Mouse (Mus musculus): ENCODE data around the gene Catsper4. TPM values are rescaled to one million over a fixed set of nuclear protein-coding genes. Genes with fewer than 3 reads are reported as not detected.

The Catsper4 gene
- polyA plus RNA-seq (2015; fragmentation: Nextera tagmentation; extraction: Ambion mirVana): not detected in 2 replicates

DNA sequence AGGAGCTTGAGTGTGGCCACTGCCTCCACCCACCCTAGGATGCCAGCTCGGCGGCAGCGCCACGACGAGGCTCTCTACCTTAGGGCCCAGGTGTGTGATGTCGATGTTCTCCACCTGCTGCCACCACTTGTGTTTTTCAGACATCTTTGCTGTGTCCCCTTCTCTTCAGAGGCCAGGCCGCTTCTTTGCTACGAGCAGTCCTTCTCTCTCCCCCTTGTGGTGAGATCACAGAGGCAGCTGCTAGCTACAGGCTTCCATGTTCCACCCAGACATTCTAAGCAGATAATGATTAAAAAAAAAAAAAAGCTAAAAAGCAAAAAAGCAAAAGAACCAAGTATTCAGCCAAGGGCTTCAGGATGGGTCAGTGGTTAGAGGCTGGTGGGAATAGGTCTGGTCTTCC lies at the start of gene Catsper4:
Gene Catsper4, minus strand, starts transcription at position 190 of the 400 bp plus-strand sequence.

DNA sequence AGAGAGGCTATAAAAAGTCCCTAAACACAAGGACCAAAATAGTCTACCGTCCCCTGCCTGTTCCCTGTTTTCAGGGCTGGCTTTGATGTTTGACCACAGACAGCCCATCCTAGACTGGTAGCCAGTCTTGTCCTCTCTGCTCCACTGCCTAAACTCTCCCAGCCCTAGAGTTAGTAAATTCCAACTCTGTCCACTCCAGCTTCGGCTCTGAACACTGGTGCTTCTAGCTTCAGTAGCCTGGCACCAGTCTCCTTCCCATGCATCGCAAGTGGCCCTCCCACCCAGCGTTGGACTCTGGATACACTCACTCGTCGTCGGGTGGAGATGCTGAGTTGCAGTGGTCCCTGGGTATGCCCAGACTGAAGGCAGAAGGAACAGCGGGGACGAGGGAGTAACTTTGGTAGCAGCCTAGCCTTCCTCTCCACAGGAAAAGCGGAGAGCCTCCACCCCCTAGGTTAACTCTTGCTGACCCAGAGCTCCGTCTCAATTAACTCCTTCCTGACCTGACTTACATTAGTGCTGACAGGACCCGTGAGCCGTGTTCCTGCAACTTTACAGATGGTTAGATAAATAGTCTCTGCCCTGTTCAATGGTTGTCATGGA lies 26.6 kb upstream of the Catsper4 start, which contains the start of gene Grrp1:
Gene Grrp1, minus strand, starts transcription at position 385 of the 603 bp plus-strand sequence.

DNA sequence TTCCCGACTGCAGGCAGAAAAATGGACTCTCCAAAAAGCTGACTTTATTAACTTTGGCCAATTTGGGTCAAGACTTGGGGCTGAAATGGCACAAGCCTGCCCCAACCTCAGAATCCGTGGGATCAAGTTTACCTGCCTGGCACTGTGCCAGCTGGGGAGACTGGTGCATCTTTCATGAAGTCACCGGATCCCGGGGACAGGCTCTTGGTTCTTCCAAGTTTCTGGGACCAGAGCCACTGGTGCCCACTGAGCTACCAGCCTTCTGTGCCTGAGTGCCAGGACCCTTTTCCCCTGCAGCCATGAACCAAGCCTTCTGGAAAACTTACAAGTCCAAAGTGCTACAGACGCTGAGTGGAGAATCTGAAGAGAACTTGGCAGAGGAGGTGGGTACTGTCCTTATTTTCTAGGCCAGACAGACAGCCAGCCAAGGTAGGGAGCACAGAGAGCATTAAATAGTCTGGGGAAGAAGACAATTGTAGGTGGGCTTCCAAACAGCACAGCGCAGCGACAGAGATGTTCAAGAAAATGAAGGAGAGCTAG lies 19.6 kb upstream of the Catsper4 start, which contains the start of gene Gm30191:
Gene Gm30191, plus strand, starts transcription at position 217 of the 540 bp plus-strand sequence.

DNA sequence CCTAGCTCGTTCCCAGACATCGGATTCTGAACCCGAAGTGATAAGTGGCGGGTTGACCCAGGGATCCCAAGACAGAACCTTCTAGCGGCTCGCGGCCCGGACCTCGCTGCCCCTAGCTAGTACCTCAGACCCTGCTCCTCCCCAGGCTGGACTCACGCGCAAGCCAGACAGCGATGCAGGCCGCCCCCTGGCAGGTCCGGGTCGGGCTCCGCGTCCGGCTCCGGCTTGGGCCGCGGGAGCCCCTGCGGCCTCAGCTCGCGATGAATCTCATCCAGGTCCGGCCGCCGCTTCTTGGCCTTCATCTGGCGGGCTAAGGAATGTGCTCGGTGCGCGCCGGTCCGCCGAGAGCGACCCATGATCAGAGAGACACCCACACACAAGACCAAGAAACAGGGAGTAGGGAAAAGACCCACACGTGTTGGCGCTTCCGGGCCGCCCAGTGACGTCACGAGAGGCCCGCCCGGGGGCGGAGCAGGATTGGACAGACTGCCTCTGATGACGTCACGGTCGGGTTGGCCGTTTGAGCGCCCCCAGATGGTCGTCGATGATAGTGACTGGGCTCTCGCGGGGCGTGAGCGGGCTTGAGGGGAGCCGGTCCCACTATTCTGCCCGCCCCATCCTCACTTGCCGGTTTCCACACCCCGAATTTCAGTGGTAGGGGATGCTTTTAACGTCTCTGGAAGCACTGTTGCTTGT lies 18.1 kb upstream of the Catsper4 start, which contains the start of gene Zfp593:
Gene Zfp593, minus strand, starts transcription at position 445 of the 696 bp plus-strand sequence.

DNA sequence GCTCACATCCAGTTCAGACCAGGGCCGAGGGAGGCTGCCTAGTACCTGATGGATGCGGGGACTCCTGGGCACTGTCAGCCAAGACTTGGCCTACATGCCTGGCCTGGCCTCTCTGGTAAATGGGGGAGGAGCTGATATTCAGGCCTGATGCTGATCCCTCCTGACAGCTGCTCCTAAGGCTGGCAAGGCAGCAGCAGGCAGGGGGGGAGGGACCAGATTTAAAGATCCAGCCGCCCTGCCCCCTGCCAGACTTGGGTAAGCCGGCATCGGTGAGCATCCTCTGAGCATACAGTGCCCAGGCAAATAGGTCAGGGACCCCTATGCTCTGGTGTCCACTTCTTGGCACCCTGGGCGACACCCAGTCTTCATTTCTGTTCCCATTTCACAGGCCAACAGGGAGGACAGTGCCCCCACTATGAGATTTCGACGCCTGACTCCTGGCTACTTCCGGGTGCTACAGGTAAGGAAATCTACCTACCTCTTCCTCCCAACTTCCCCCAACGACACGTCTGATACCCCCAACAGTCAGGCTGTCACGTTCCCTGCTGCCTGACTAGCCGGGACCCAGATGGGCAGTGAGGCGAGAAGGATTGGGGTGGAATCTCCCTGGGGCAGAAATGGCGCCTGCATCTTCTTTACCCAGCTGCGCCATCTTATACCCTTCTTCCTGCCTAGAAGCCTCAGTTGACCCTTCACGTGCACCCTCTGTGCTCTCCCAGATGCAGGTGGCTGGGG lies 16.5 kb upstream of the Catsper4 start, which contains the start of gene E130218I03Rik:
Gene E130218I03Rik, plus strand, starts transcription at position 147 of the 735 bp plus-strand sequence.

DNA sequence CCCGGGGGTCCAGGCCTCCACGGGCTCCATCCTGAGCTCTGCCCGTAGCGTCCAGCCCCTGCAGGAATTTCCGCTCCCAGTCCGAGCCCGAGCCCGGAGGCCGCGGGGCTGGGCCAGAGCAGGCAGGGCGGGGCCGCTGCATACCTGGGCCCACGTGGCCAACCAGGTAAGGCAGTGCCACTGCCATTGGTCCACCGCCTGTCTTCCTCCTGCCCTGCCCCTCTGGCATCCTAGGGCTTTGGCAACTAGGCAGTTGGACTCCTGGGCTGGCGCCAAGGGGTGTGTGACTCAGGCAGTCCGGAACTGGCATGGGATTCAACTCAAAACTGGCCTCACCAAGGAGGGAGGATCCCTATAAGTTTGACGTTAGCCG lies 11.1 kb upstream of the Catsper4 start, which contains the start of gene Cnksr1:
Gene Cnksr1, minus strand, starts transcription at position 121 of the 373 bp plus-strand sequence.

DNA sequence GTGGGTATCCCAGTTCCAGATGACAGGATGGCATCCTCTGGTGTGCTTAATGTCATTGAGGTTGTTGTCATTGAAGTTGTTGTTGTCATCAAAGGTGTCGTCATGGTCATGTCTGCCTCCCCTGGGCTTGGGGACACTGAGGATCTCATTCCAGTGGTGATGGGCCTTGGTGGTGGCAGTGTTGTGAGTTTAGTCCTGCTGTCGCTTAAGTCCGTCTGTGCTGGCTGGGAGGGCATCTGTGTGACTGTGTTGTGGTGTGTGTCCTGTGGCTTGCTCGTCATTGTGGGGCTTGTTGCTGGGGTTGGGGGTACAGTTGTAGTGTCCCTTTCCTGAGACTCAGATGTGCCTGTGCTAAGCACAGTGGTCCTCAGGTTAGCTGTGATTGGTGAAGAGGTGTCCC lies 24.3 kb downstream of the Catsper4 start, which contains the start of gene Gm7534:
Gene Gm7534, minus strand, starts transcription at position 101 of the 400 bp plus-strand sequence.

Other genes starting within 250 kb of the Catsper4 start
- 19.4 and 25.8 TPM in 2 replicates for gene Dhdds, start 226.5 kb downstream of the Catsper4 start, polyA plus RNA-seq (2015; fragmentation: Nextera tagmentation; extraction: Ambion mirVana)
- 0.49 and 0.50 TPM in 2 replicates for gene Lin28a, start 208.5 kb downstream of the Catsper4 start, polyA plus RNA-seq (2015; fragmentation: Nextera tagmentation; extraction: Ambion mirVana)
- gene Zfp683, start 173.5 kb downstream of the Catsper4 start, polyA plus RNA-seq (2015; fragmentation: Nextera tagmentation; extraction: Ambion mirVana): not detected in 2 replicates
- gene Crybg2, start 166.6 kb downstream of the Catsper4 start, polyA plus RNA-seq (2015; fragmentation: Nextera tagmentation; extraction: Ambion mirVana): 0.65 TPM in 1 of 2 replicates, not detected in the other
- 8.2 and 9.0 TPM in 2 replicates for gene Cd52, start 132.3 kb downstream of the Catsper4 start, polyA plus RNA-seq (2015; fragmentation: Nextera tagmentation; extraction: Ambion mirVana)
- 1.6 and 2.8 TPM in 2 replicates for gene Ubxn11, start 124.8 kb downstream of the Catsper4 start, polyA plus RNA-seq (2015; fragmentation: Nextera tagmentation; extraction: Ambion mirVana)
- 149 and 187 TPM in 2 replicates for gene Sh3bgrl3, start 98.6 kb downstream of the Catsper4 start, polyA plus RNA-seq (2015; fragmentation: Nextera tagmentation; extraction: Ambion mirVana)
- gene Cep85, start 40.3 kb downstream of the Catsper4 start, polyA plus RNA-seq (2015; fragmentation: Nextera tagmentation; extraction: Ambion mirVana): 45.7 and 53.9 TPM in 2 replicates
- gene Gm7534, start 24.4 kb downstream of the Catsper4 start, polyA plus RNA-seq (2015; fragmentation: Nextera tagmentation; extraction: Ambion mirVana): not detected in 2 replicates
- gene Cnksr1, start 11.0 kb upstream of the Catsper4 start, polyA plus RNA-seq (2015; fragmentation: Nextera tagmentation; extraction: Ambion mirVana): 2.6 and 5.2 TPM in 2 replicates
- gene E130218I03Rik, start 16.3 kb upstream of the Catsper4 start, polyA plus RNA-seq (2015; fragmentation: Nextera tagmentation; extraction: Ambion mirVana): 0.44 TPM in 1 of 2 replicates, not detected in the other
- gene Zfp593, start 18.2 kb upstream of the Catsper4 start, polyA plus RNA-seq (2015; fragmentation: Nextera tagmentation; extraction: Ambion mirVana): 5.9 and 6.9 TPM in 2 replicates
- gene Gm30191, start 19.6 kb upstream of the Catsper4 start, polyA plus RNA-seq (2015; fragmentation: Nextera tagmentation; extraction: Ambion mirVana): not detected in 2 replicates
- gene Grrp1, start 26.7 kb upstream of the Catsper4 start, polyA plus RNA-seq (2015; fragmentation: Nextera tagmentation; extraction: Ambion mirVana): 5.0 and 5.7 TPM in 2 replicates
- gene Pdik1l, start 60.5 kb upstream of the Catsper4 start, polyA plus RNA-seq (2015; fragmentation: Nextera tagmentation; extraction: Ambion mirVana): 5.7 and 5.8 TPM in 2 replicates
- 53.6 and 64.2 TPM in 2 replicates for gene Trim63, start 87.7 kb upstream of the Catsper4 start, polyA plus RNA-seq (2015; fragmentation: Nextera tagmentation; extraction: Ambion mirVana)
- gene Slc30a2, start 115.8 kb upstream of the Catsper4 start, polyA plus RNA-seq (2015; fragmentation: Nextera tagmentation; extraction: Ambion mirVana): 0.33 and 0.44 TPM in 2 replicates
- gene Extl1, start 156.5 kb upstream of the Catsper4 start, polyA plus RNA-seq (2015; fragmentation: Nextera tagmentation; extraction: Ambion mirVana): 2.6 and 2.7 TPM in 2 replicates
- gene Pafah2, start 168.9 kb upstream of the Catsper4 start, polyA plus RNA-seq (2015; fragmentation: Nextera tagmentation; extraction: Ambion mirVana): 4.2 and 5.4 TPM in 2 replicates
- 236 and 280 TPM in 2 replicates for gene Stmn1, start 240.9 kb upstream of the Catsper4 start, polyA plus RNA-seq (2015; fragmentation: Nextera tagmentation; extraction: Ambion mirVana)